Mouse (Mus musculus) hindbrain, embryonic 16.5 days (tissue): ENCODE results near the gene Slc25a4. TPM values are rescaled to one million over a fixed set of nuclear protein-coding genes. Genes with fewer than 3 reads are reported as not detected.

Experiments used
- ATAC-seq: fragments of 200-750 bp; cut with Nextera tagmentation; 2 replicates; pipeline ENCODE4 v1.8.0; 2017; ENCODE audit warnings: moderate TSS enrichment, moderate library complexity
- H3K27ac ChIP-seq: fragments of 300-500 bp; sonication (generic); 2 replicates; pipeline ENCODE4 v1.5.1; 2014; ENCODE audit warnings: low read depth, mild to moderate bottlenecking, control low read depth, low read length, moderate library complexity
- H3K27me3 ChIP-seq: fragments of 300-500 bp; sonication (generic); replicated peaks from 2 replicates; pipeline ENCODE4 v1.6.1; 2014; ENCODE audit warnings: low read length; ENCODE audit not compliant: control insufficient read depth, insufficient read depth
- H3K36me3 ChIP-seq: fragments of 300-500 bp; sonication (generic); 2 replicates; pipeline ENCODE4 v1.6.1; 2014; ENCODE audit warnings: mild to moderate bottlenecking, low read length, moderate library complexity, mixed read lengths; ENCODE audit not compliant: control insufficient read depth, insufficient read depth
- H3K4me1 ChIP-seq: fragments of 300-500 bp; sonication (generic); 2 replicates; pipeline ENCODE4 v1.6.1; 2014; ENCODE audit warnings: low read depth, low read length; ENCODE audit not compliant: control insufficient read depth, insufficient read depth
- H3K4me2 ChIP-seq: fragments of 300-500 bp; sonication (generic); 2 replicates; pipeline ENCODE4 v1.6.1; 2014; ENCODE audit warnings: mild to moderate bottlenecking, low read length, control low read depth, moderate library complexity
- H3K4me3 ChIP-seq: fragments of 300-500 bp; sonication (generic); 2 replicates; pipeline ENCODE4 v1.5.1; 2014; ENCODE audit warnings: mild to moderate bottlenecking, low read length, control low read depth, moderate library complexity
- H3K9ac ChIP-seq: fragments of 300-500 bp; sonication (generic); 2 replicates; pipeline ENCODE4 v1.6.1; 2014; ENCODE audit warnings: low read depth, mild to moderate bottlenecking, control low read depth, low read length, moderate library complexity
- H3K9me3 ChIP-seq: fragments of 300-500 bp; sonication (generic); 2 replicates; pipeline ENCODE4 v1.6.1; 2014; ENCODE audit warnings: mild to moderate bottlenecking, low read length, moderate library complexity; ENCODE audit not compliant: control insufficient read depth
- WGBS: fragments of 180-500 bp; shearing (Covaris S2); extraction: QIAGEN DNeasy Blood & Tissue Kit; methylation state at CpG from one replicate; pipeline ENCODE4 v1.1.7; 2014; 5-methylcytosine and 5-hydroxymethylcytosine counted together
- polyA plus RNA-seq: library from polyadenylated mRNA; unstranded; fragments of >200 nt; fragmentation: Nextera tagmentation; extraction: Ambion mirVana; gene quantifications from 2 replicates; pipeline ENCODE4 v1.2.1, GENCODE M21; 2015

Gene Slc25a4
- polyA plus RNA-seq = 1,030 and 1,170 TPM in 2 replicates

DNA sequence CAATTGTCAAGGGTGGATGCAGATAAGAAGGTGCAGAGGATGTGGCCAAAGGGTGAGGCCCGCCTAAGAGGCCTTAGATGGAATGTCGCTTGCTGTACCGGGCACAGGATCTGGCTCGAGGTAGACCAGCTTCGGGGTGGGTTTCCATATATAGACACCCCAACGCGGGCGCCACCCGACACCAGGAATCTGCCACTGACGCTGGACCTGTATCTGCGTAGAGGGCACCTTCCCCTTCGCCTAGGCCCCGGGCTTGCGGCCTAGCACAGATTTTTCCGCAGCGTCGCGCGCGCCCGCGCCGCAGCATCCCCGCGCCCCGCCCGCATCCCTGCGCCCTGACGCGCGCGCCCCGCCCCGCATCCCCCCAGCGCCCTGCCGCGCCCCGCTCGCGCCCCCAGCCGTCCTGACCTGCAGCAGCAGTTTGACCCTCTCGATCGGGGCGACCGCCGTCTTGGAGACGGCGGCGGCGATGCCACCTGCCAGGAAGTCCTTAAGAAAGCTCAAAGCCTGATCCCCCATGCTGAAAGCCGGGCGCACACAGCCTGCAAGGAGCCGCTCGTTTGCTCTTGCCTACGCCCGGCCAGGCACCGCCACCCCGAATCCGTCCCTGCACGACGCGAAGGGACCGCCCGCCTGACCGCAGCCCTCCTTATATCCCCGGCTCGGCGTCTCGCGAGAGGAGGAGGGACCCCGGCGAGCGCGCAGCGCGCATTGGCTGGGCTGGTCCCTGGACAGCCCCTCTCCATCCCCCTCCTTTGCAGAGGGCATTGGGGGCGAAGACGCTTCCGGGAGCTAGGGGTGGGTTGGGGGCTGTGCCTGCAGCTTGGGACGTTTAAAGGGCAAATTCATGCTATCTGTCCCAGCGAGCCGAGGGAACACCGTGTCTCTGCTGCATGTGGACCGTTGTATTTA lies at the start of gene Slc25a4:
Gene Slc25a4, minus strand, starts transcription at position 881 of the 912 bp plus-strand sequence.
- Histone ChIP-seq H3K4me3 (peak within 1 kb of the TSS; percentile 86), H3K36me3 (peaks cover 21% of the 10 kb centered on the region), H3K9ac (peak within 1 kb of the TSS; percentile 97), H3K27ac (peak within 1 kb of the TSS; percentile 100), H3K4me1 (peaks cover 33% of the 10 kb centered on the region), H3K9me3 (no peaks in the 10 kb centered on the region), H3K27me3 (no peaks in the 10 kb centered on the region), H3K4me2 (peak within 1 kb of the TSS; percentile 83)
- peak; percentile 98 for ATAC-seq
- WGBS = under 1% methylated on average over 78 of the region's 84 CpGs

GRCm38 (mm10) chr8:46257921-46258682 lies 47.0 kb upstream of the Slc25a4 start:
- no peak overlapping the region; the same call in 1 of the 2 replicates for H3K4me2 ChIP-seq

DNA sequence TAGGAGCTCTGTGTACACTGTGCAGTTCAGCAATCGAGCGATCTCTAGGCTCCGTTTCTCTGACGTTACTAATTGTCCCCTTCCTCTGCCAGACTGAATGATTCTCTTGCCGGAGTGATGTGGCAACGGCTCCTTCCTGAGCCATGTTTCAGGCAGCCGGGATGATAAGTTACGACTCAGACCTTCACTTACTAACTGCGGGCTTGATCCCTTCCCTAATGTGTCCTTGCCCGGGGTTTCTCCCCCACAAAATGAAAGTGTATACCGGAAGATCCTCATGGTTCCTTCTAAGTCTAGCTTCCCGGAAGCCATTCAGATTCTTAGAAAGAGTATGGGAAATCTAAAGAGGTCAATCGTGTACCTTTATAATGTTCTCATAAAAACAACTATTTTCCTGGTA lies 41.4 kb upstream of the Slc25a4 start:
- no peak overlapping the region for H3K9ac ChIP-seq
- no peaks in the 10 kb centered on the region for H3K27me3 ChIP-seq
- ATAC-seq = no peak
- H3K27ac ChIP-seq = no peak overlapping the region
- no peaks in the 10 kb centered on the region for H3K9me3 ChIP-seq
- WGBS = 70% methylated on average over 13 of the region's 13 CpGs
- H3K36me3 ChIP-seq = no peaks in the 10 kb centered on the region
- H3K4me1 ChIP-seq = peaks cover 3% of the 10 kb centered on the region; the same call in 1 of the 2 replicates
- H3K4me3 ChIP-seq = no peak overlapping the region
- peak overlapping the region; percentile 27 for H3K4me2 ChIP-seq

More at GRCm38 (mm10) chr8:46257921-46258682, 47.0 kb upstream of the Slc25a4 start:
- Histone ChIP-seq H3K4me3 (no peak overlapping the region), H3K9ac (no peak overlapping the region), H3K36me3 (no peaks in the 10 kb centered on the region), H3K27me3 (no peaks in the 10 kb centered on the region), H3K9me3 (no peaks in the 10 kb centered on the region), H3K27ac (no peak overlapping the region), H3K4me1 (no peaks in the 10 kb centered on the region)
- no peak for ATAC-seq
- 32% methylated on average over 19 of the region's 19 CpGs for WGBS

- Histone ChIP-seq H3K9ac (no peak overlapping the region), H3K4me1 (peaks cover 3% of the 10 kb centered on the region; the same call in 1 of the 2 replicates), H3K4me2 (peak overlapping the region; percentile 40), H3K4me3 (no peak overlapping the region), H3K9me3 (no peaks in the 10 kb centered on the region), H3K27me3 (no peaks in the 10 kb centered on the region), H3K36me3 (no peaks in the 10 kb centered on the region), H3K27ac (no peak overlapping the region)
- WGBS = 23% methylated on average over 10 of the region's 10 CpGs
- no peak for ATAC-seq
Observed at GRCm38 (mm10) chr8:46251561-46251960, 40.5 kb upstream of the Slc25a4 start.

DNA sequence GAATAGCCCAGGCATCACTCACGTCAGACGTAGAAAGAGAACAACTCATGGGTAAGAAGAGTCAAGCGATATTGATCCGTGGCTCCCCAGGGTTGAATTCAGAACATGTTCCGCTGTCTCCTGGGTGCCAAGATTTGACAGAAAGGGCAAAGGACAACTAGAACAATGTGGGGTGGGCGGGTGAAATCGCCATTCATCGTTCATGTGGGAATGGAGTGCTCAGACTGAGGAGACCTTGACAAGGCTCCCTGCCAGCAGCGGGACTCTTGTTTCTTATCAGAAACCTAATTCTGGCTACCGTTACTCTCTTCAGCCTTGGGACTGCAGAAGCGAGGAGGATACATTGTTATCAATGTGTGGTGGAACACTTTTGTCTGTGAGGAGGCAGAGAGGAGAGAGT lies 35.3 kb upstream of the Slc25a4 start:
- no peak overlapping the region for H3K9ac ChIP-seq
- H3K27ac ChIP-seq = no peak overlapping the region
- 7% methylated on average over 11 of the region's 11 CpGs for WGBS
- peaks cover under 1% of the 10 kb centered on the region; the same call in 1 of the 2 replicates for H3K4me1 ChIP-seq
- no peaks in the 10 kb centered on the region for H3K9me3 ChIP-seq
- H3K27me3 ChIP-seq = peaks cover 3% of the 10 kb centered on the region
- H3K4me3 ChIP-seq = no peak overlapping the region
- no peak for ATAC-seq
- no peak overlapping the region for H3K4me2 ChIP-seq
- no peaks in the 10 kb centered on the region for H3K36me3 ChIP-seq

DNA sequence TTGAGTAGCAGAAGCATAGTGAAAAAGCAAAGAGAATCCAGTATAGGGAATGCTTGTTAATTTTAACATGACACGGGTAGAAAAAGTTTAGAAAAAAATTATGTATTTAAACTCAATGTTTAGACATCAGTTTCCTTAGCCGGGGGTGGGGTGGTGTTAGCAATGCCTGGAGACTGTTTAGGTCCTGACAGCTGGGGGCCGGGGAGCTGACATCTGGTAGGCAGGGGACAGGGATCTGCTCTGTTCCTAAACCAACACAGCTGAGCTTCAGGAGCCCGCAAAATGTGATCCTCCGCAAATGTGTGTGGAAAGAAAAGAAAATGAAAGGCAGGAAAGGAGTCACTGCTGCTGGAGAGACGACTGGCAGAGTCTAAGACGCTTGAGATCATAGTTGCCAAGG lies 31.9 kb upstream of the Slc25a4 start:
- Histone ChIP-seq H3K27me3 (peaks cover 9% of the 10 kb centered on the region), H3K9me3 (no peaks in the 10 kb centered on the region)
- WGBS = 50% methylated on average over 7 of the region's 7 CpGs

DNA sequence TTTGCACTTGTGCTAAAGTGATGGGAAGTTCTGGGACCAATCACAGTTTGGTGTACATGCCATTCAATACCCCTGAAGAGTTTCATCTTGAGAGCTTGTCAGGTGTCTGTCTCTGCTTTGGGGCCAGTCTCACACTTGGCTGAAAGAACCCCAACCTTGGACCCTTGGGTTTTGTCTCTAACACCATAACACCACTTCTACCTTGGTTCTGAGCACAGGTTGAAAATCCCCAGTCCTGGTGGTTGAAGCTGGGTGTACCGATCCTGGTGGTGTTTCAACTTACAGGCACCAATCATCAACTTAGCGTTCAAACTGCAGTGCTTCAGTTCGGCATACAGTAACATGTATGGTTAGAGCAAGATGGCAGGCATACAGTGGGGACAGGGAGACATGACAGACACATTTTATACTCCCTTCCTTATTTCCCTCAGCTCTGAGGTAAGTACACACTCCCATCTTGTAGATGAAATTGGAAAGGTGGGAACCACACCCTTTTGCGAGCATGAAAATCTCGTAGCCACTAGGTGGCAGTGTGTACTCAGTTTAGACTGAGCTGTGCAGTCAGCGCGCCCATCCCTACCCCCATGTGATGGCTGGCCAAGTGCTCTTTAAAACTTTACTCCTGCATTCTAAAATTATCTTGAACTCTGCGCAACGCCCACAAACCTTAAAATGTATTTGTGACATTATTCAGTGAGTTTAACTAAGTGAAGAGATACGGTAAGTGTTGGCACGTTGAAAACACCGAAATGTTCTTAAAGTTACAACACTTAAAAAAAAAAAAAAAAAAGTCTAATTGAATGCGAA lies 30.7 kb upstream of the Slc25a4 start:
- H3K36me3 ChIP-seq = no peaks in the 10 kb centered on the region
- 32% methylated on average over 13 of the region's 13 CpGs for WGBS
- no peak overlapping the region for H3K9ac ChIP-seq

More for the DNA sequence above, 31.9 kb upstream of the Slc25a4 start:
- H3K27ac ChIP-seq = no peak overlapping the region
- H3K36me3 ChIP-seq = no peaks in the 10 kb centered on the region
- no peak overlapping the region for H3K4me3 ChIP-seq
- H3K9ac ChIP-seq = no peak overlapping the region
- no peak overlapping the region for H3K4me2 ChIP-seq
- ATAC-seq = no peak
- H3K4me1 ChIP-seq = no peaks in the 10 kb centered on the region

GRCm38 (mm10) chr8:46236441-46237223 lies 25.5 kb upstream of the Slc25a4 start:
- Histone ChIP-seq H3K4me2 (no peak overlapping the region), H3K36me3 (no peaks in the 10 kb centered on the region), H3K27me3 (peaks cover 8% of the 10 kb centered on the region), H3K27ac (no peak overlapping the region), H3K9ac (no peak overlapping the region), H3K4me1 (peaks cover 2% of the 10 kb centered on the region; the same call in 1 of the 2 replicates), H3K4me3 (no peak overlapping the region), H3K9me3 (no peaks in the 10 kb centered on the region)
- ATAC-seq = no peak
- 67% methylated on average over 7 of the region's 7 CpGs for WGBS

More for the DNA sequence above, 30.7 kb upstream of the Slc25a4 start:
- H3K27me3 ChIP-seq = peaks cover 9% of the 10 kb centered on the region
- H3K27ac ChIP-seq = no peak overlapping the region
- no peak overlapping the region for H3K4me2 ChIP-seq
- H3K4me1 ChIP-seq = no peaks in the 10 kb centered on the region
- no peaks in the 10 kb centered on the region for H3K9me3 ChIP-seq
- ATAC-seq = peak; percentile 83
- no peak overlapping the region for H3K4me3 ChIP-seq
